Mouse (Mus musculus) testis, postnatal 10 days (tissue): ENCODE results near the gene Ugt1a10.
"Not testable (repeated sequence)": the region's sequence is repeated elsewhere in the genome, so short reads cannot be mapped to it uniquely, and the experiment has no call there.

Source experiments
- DNase-seq: peaks from one replicate; pipeline ENCODE4 v3.0.0; 2021; ENCODE audit warnings: low spot score

The Ugt1a10 gene

DNA sequence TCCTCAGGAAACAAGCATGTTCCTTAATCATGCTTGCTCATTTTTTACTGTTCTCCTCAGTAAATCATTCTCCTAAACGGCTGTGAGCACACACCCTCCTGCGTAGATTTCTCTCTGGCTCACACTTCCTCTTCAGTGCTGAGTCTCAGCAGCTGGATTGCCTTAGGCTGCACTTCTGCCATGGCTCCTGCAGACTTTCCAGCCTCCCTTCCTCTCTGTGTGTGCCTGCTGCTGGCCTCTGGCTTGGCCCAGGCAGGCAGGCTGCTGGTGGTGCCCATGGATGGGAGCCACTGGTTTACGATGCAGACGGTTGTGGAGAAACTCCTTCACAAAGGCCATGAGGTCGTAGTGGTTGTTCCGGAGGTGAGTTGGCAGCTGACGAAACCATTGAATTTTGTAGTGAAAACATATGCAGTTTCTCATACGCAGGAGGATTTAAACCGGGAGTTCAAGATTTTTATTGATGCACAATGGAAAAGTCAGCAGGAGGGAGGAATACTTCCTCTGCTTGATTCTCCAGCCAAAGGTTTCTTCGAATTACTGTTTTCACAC, 39.8 kb downstream of the Ugt1a10 start, which contains the start of gene Ugt1a7c:
Ugt1a7c (plus strand) TSS at position 122 of the 552 bp plus-strand sequence.
- no peak for DNase-seq

GRCm38 (mm10) chr1:88098546-88098945, 43.4 kb downstream of the Ugt1a10 start:
- not testable (repeated sequence) for DNase-seq

DNA sequence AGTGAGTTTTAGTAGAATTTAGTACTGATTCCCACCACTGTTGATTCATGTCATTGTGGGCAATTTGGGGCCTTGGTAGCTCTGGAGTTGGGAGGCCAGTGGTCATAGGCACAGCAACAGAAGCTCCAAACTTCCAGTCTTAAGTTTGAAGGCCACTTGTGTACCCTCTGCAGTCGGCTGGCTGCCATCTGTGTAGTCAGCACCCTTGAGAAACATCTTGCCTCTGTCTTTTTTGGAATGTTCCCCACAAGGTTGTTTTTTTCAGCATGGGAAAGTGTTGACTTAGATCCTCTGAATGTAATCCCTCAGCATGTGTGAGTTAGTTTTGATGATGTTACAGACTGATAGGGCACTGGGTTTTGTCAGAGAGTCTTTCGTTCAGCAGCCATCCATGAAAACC, 44.5 kb downstream of the Ugt1a10 start:
- DNase-seq, result not testable (repeated sequence)

GRCm38 (mm10) chr1:88103019-88103418, 47.8 kb downstream of the Ugt1a10 start, which contains the start of gene Ugt1a6b:
Gene Ugt1a6b (plus strand): TSS chr1:88103252.
- DNase-seq, result not testable (repeated sequence)

DNA sequence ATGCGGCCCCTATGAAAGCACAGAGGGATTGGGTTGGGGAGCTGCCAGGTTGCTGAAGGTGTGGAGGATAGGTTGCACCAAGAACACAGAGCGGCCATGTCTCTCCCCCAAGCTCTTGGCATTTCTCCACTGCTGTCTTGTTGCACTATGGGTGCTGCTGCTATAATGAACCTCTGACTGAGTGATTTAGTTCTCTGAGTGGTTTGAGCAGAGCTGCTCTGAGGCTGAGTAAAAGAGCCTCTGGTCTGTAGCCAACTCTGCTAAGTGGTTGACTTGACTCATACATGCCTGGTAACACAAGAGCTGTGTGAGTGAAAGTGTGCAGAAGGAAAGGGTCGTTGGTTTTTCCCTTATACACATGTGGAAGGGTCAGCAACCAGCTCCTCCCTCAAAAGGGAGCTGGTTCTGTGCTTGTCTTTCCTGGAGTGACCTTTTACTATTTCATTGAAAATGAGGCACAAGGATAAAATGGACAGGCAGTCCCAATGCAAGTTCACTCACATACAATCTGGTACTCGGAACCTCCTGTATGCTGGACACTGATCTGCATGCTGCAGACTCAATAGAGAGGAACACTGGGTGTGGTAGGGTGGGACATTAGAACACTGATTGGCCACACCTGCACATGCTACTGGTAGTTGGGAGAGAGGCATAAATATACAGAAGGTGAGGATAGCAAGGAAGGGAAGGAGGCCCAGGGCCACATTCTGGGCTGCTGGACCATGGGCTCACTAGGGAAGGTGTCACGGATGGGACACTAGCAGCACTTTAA, 48.7 kb downstream of the Ugt1a10 start:
- not testable (repeated sequence) for DNase-seq

GRCm38 (mm10) chr1:88104667-88105430, 49.7 kb downstream of the Ugt1a10 start:
- no peak for DNase-seq

DNA sequence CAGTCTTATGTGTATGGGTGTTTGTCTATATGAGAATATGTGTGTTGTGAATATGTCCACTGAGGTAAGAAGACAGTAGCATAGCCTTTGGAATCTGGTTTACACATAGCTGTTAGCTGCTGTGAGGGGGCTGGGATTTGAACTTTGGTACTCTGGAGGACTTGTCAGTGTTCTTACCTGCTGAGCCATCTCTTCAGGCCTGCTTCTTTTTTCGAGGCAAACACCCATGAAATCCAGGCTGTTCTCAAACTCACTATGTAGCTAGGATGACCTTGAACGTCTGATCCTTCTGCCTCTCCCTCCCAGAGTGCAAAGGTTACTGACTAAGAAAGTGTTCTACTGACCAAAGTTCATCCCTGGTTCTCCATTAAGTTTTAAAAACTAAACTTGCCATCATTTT, 50.5 kb downstream of the Ugt1a10 start:
- DNase-seq, result no peak

GRCm38 (mm10) chr1:88109027-88109557, 53.9 kb downstream of the Ugt1a10 start:
- not testable (repeated sequence) for DNase-seq

- not testable (repeated sequence) for DNase-seq
Observed at GRCm38 (mm10) chr1:88109604-88110003, 54.4 kb downstream of the Ugt1a10 start.

GRCm38 (mm10) chr1:88112769-88113168, 57.6 kb downstream of the Ugt1a10 start:
- DNase-seq, result not testable (repeated sequence)

DNA sequence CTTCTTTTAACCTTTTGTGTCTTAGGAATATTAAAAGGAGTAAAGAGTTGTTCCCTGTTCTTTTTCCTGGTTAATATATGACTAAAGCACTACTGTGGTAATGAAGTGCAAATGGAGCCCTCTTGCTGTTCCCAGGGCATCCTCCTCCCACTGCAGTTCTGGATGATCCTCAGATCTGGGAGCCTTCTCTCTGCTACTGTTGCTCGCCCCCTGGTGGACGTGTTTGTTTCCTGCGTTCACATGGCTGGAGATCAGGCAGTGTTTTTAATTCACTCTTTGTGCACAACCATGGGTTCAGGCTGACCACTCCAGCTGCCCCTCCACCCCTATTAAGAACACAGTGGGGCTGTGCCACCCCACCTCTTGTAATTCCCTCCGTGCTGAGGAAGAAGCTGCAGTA, 65.4 kb downstream of the Ugt1a10 start:
- not testable (repeated sequence) for DNase-seq

DNA sequence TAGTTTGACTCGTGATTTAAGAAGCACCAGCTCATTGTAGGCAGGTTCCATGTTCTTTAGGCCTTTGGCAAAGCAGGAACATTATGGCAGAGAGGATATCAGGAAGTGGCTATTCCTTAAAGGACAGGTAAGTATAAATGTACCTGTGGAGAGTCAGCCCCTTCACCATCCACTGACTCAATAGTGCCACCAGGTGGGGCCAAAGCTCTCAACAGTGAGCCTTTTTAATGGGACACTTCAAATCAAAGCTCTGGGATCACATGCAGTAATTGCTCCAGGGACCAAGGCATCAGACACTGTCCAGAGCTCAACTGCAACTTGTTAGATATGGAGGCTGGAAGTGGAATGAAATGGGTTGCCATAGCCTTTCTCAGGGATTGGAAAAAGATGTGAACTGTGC, 66.3 kb downstream of the Ugt1a10 start:
- peak; percentile 44 for DNase-seq

DNA sequence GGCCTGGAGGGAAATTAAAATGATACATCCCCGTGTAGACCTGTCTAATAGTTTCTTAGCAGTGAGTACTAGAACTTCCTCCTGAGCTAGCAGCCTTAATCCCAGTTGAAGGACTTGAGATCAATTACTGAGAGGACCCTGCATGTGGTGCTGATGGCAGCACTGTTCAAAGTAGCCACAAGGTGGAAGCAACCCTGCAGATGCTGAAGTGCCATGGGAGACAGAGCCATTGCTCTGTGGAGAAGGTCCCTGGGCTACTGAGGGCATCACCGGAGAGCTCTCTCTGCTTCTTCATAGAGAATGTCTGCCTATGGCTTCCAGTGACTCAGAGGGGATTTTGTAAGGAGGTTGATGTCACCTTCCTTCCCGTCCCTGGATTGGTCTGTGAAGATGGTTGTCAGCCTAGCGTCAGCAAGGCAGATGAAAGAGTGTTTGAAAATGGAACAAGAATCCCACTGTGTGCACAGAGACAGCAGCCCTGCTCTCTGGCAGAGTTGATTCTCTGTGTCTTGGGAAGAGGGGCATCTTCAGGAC, 70.7 kb downstream of the Ugt1a10 start:
- DNase-seq, result not testable (repeated sequence)

GRCm38 (mm10) chr1:88129091-88129490, 73.9 kb downstream of the Ugt1a10 start:
- DNase-seq, result not testable (repeated sequence)

GRCm38 (mm10) chr1:88130223-88130622, 75.0 kb downstream of the Ugt1a10 start:
- not testable (repeated sequence) for DNase-seq

DNA sequence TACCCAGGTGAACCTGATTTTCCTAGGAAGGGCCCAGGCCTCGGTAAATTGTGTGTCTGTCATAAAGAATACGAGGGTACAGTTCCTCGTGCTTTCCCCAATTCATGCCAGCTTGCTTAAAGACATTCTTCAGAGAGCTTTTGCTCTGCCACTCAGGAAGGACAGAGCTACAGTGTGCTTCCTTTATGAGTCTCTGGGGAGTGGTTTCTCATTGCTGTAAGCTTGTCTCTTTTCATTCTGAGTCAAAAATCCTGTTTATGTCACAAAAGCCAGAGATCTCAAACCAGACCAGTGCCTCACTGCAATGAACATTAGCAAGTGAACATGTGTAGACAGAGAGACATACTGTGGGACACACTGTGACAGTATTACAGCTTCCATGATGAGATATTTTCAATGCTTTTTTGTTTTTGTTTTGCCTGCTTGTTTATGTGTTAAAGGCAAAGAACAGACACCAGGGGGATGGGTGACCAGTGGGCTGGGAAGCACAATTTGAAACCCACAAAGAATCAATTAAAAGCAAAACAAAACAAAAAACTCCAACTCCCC, 78.8 kb downstream of the Ugt1a10 start:
- no peak for DNase-seq

DNA sequence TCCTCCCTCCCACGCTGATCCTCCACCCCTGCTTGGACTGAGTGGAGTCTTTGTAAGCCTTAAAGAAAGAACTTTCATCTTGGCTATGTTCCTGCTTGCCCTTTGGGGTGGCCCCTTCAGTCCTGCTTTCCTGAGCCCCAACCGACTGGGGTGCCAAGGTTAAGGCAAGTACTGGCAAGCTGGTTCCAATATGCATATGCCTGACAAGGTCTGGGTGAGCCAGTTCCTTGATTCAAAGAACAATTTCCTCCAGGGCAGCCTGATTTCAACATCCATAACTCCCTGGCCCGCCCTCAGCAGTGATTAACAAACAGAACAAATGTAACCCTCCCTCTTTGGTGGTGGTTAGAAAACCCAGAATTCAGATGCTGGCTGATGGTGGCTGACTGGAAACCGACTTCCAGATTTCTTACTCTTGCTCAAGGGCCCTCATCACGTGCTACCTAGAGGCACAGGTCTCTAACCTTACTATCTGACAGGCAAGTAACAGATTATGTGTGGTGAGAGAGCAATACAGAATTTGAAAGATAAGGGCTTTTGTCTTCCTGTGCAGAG, 79.3 kb downstream of the Ugt1a10 start, which contains the start of gene Ugt1a6a:
Ugt1a6a (plus strand) TSS at position 353 of the 555 bp plus-strand sequence.
- peak; percentile 45 for DNase-seq

- not testable (repeated sequence) for DNase-seq
Observed at GRCm38 (mm10) chr1:88135229-88135904, 80.2 kb downstream of the Ugt1a10 start.

DNA sequence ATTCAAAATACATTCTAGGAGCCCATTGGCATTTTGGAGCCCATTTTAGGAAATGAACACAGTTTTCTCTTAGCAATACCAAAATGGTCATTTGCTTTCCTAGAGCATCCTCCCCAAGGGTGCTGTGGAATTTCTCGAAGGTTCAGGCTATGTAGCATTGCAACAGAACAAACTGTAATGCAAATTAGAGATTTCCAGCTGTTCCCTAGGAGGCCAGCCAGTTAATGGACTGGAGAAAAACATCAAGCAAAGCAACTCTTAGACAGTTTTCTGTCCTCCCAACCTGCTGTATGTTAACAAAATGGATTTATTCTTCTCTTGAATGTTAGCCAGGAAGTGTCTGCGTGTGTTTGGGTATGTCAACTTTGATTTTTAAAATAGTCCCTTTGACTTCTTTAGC, 81.5 kb downstream of the Ugt1a10 start:
- DNase-seq, result no peak

DNA sequence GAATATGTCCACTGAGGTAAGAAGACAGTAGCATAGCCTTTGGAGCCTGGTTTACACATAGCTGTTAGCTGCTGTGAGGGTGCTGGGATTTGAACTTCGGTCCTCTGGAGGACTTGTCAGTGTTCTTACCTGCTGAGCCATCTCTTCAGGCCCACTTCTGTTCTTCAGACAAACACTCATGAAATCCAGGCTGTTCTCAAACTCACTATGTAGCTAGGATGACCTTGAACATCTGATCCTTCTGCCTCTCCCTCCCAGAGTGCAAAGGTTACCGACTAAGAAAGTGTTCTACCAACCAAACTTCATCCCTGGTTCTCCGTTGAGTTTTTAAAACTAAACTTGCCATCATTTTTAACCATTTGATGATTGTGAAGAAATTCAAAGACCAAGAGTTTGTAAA, 82.1 kb downstream of the Ugt1a10 start:
- no peak for DNase-seq

GRCm38 (mm10) chr1:88138145-88138544, 83.0 kb downstream of the Ugt1a10 start:
- DNase-seq, result no peak
